Mouse (Mus musculus) spleen, adult 2 months (tissue): Measurements from ENCODE around the gene Ccdc89. TPM values are rescaled to one million over a fixed set of nuclear protein-coding genes. Genes with fewer than 3 reads are reported as not detected.

ENCODE experiments used
- DNase-seq, 2 experiments: peaks; one replicate each; pipeline versions ENCODE4 v3.0.0 to v3.0.0-alpha.2; 2012 to 2021; ENCODE audit warnings: low spot score in 2 of 2, low read depth in 1 of 2
- H3K27ac ChIP-seq: fragments of 200-500 bp; 2 replicates; pipeline ENCODE4 v1.5.1; 2012; ENCODE audit warnings: low read length, inconsistent platforms; ENCODE audit not compliant: insufficient read depth
- H3K27me3 ChIP-seq: fragments of 200-500 bp; 2 replicates; pipeline ENCODE4 v1.6.1; 2012; ENCODE audit warnings: mild to moderate bottlenecking, moderate library complexity, low read length, inconsistent platforms; ENCODE audit not compliant: control insufficient read depth, insufficient read depth
- H3K36me3 ChIP-seq: fragments of 200-500 bp; 2 replicates; pipeline ENCODE4 v1.6.1; 2012; ENCODE audit warnings: mild to moderate bottlenecking, low read length, inconsistent platforms; ENCODE audit not compliant: control insufficient read depth, insufficient read depth
- H3K4me1 ChIP-seq: fragments of 200-500 bp; 2 replicates; pipeline ENCODE4 v1.6.1; 2011; ENCODE audit warnings: inconsistent platforms; ENCODE audit not compliant: control insufficient read depth, insufficient read depth, insufficient read length
- H3K4me3 ChIP-seq: fragments of 200-500 bp; 2 replicates; pipeline ENCODE4 v1.5.1; 2011; ENCODE audit warnings: mild to moderate bottlenecking, inconsistent platforms; ENCODE audit not compliant: insufficient read depth, insufficient read length; ENCODE audit errors: extremely low read depth
- CTCF ChIP-seq: fragments of 200-500 bp; IDR thresholded peaks from 2 replicates; pipeline ENCODE4 v1.5.1; 2011; ENCODE audit warnings: mild to moderate bottlenecking, inconsistent platforms; ENCODE audit not compliant: insufficient read depth, insufficient read length, insufficient replicate concordance; ENCODE audit errors: extremely low read depth
- POLR2A ChIP-seq: fragments of 200-500 bp; IDR thresholded peaks from 2 replicates; pipeline ENCODE4 v1.6.1; 2011; ENCODE audit warnings: low read depth, low read length, inconsistent platforms
- WGBS: fragments of 180-500 bp; shearing (Covaris S2); methylation state at CpG from one replicate; pipeline ENCODE4 v1.1.7; 2018; 5-methylcytosine and 5-hydroxymethylcytosine counted together
- polyA plus RNA-seq: library from polyadenylated mRNA; depleted of rRNA; stranded (reverse); fragments of >200 nt; gene quantifications from 2 replicates; pipeline ENCODE4 v1.2.3, GENCODE M21; 2012

Gene Ccdc89
- polyA plus RNA-seq, 1 experiment, result not detected

GRCm38 (mm10) chr7:90409934-90410333 is 16.4 kb upstream of the Ccdc89 start:
- TF ChIP-seq CTCF (peak; percentile 49; the same call in 1 of the 2 replicates), POLR2A (no peak)
- WGBS, result 49% methylated on average over 3 of the region's 3 CpGs
- no peaks in the 10 kb centered on the region for H3K27me3 ChIP-seq
- H3K4me1 ChIP-seq, result no peaks in the 10 kb centered on the region
- peak; percentile 33 to 53 for DNase-seq
- no peaks in the 10 kb centered on the region for H3K36me3 ChIP-seq
- no peak overlapping the region for H3K4me3 ChIP-seq
- no peak overlapping the region for H3K27ac ChIP-seq

DNA sequence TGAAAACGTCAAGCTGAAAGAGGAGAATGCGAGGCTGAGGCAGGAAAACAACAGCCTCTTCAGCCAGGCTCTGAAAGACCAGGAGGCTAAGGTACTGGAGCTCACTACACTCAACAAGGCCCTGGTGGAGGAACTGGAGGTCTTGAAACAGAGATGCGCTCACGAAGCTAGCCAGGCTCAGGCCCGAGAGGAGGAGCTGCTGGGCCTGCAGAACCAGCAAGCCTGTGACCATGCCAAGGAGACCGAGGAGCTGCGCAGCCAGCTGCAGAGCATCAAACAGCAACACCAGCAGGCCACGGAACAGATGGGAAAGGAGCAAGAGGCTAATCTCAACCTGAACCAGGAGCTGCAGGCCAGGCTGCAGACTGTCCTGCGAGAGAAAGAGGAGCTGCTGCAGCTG is 629 bp downstream of the Ccdc89 start:
- Histone ChIP-seq H3K4me1 (no peaks in the 10 kb centered on the region), H3K27me3 (no peaks in the 10 kb centered on the region), H3K36me3 (no peaks in the 10 kb centered on the region), H3K27ac (no peak overlapping the region), H3K4me3 (no peak overlapping the region)
- WGBS, result 79% methylated on average over 9 of the region's 9 CpGs
- TF ChIP-seq POLR2A (no peak), CTCF (no peak)
- DNase-seq, result no peak

GRCm38 (mm10) chr7:90432221-90432620 is 5.8 kb downstream of the Ccdc89 start:
- no peak for DNase-seq
- no peaks in the 10 kb centered on the region for H3K36me3 ChIP-seq
- H3K4me1 ChIP-seq, result no peaks in the 10 kb centered on the region
- TF ChIP-seq CTCF (no peak), POLR2A (no peak)
- no peaks in the 10 kb centered on the region for H3K27me3 ChIP-seq
- H3K27ac ChIP-seq, result no peak overlapping the region
- no peak overlapping the region for H3K4me3 ChIP-seq

DNA sequence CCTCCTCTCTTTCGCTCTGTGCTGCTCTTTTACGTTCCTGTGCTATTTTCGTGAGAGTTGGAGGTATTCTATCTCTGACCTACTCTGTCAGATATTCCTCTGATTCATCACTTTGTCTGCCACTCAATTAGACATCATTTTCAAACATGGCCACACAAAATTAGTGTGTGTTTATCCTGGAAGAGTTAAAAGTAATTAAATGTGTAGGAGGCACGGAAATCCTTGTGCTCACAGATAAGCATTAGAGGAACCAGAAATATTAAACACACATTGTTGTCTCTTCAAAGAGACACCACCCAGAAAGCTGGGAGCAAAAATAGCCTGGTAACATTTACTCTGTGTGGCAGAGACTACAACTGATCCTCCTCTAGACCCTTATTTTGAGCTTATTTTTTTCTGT is 13.7 kb downstream of the Ccdc89 start:
- no peaks in the 10 kb centered on the region for H3K36me3 ChIP-seq
- peaks cover 6% of the 10 kb centered on the region for H3K4me1 ChIP-seq
- no peak for DNase-seq
- 94% methylated on average over 4 of the region's 4 CpGs for WGBS
- H3K27ac ChIP-seq, result no peak overlapping the region
- H3K27me3 ChIP-seq, result no peaks in the 10 kb centered on the region
- no peak overlapping the region for H3K4me3 ChIP-seq
- no peak for TF ChIP-seq POLR2A
- TF ChIP-seq CTCF, result no peak

DNA sequence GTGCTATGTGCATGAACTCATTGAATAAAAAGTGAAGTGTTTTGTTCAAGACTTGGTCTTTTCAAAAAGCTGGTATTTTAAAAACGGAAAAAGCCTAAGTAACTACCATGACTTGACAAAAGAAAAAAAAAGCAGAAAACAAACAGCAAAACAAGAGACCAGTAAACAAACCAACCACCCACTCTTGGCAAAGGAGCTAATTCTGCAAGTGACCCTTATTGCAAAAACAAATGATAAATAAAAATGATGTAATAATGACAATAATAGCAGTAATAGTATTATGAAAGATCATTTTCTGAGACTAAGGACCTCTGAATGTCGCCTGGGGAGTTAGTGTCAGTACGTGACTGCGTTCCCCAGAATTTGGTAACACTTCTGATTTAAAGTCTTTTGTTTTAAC is 15.7 kb downstream of the Ccdc89 start:
- no peaks in the 10 kb centered on the region for H3K27me3 ChIP-seq
- DNase-seq, result no peak
- no peak for TF ChIP-seq POLR2A
- no peak for TF ChIP-seq CTCF
- H3K4me1 ChIP-seq, result peaks cover 6% of the 10 kb centered on the region
- H3K27ac ChIP-seq, result peak overlapping the region; percentile 47; the same call in 1 of the 2 replicates
- 5% methylated on average over 4 of the region's 4 CpGs for WGBS
- no peaks in the 10 kb centered on the region; the same call in 1 of the 2 replicates for H3K36me3 ChIP-seq
- H3K4me3 ChIP-seq, result peak overlapping the region; percentile 43

DNA sequence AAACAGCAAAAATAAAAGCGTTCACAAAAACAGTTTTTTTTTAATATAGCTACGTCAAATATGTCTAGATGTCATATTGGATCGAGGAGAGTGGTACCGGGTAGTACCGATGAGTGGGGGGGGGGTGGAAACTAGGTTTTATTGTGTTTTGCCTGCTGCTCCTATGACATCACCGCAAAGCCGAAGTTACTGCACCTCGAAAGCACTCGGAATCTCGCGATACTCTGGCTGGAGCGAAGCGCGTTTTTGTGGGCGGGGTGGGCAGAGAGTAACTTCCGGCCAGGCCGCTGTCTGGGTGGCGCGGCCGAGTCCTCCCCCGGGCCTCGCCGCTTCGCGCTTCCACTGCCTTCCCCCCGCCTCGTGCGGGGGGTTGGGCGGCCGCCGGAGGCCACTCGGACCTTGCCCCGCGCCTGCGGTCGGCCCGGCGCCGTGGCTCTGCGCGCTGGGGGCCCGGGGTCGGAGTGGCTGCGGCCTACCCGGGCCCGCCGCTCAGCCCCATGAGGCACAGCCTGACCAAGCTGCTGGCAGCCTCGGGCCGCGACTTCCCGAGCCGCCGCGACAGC is 16.2 kb downstream of the Ccdc89 start, which contains the start of gene Crebzf:
TSS of gene Crebzf (plus strand) at position 212 of the 563 bp plus-strand sequence.
- H3K4me1 ChIP-seq, result peaks cover 6% of the 10 kb centered on the region
- TF ChIP-seq POLR2A, result peak; percentile 86
- TF ChIP-seq CTCF, result no peak
- H3K36me3 ChIP-seq, result no peaks in the 10 kb centered on the region; the same call in 1 of the 2 replicates
- H3K27ac ChIP-seq, result peak within 1 kb of the TSS; percentile 96
- WGBS, result under 1% methylated on average over 53 of the region's 54 CpGs
- H3K4me3 ChIP-seq, result peak within 1 kb of the TSS; percentile 100
- DNase-seq, result peak; percentile 96 to 97
- no peaks in the 10 kb centered on the region for H3K27me3 ChIP-seq
